Mouse (Mus musculus): ENCODE measurements around the gene Bcar3.

Gene Bcar3

GRCm38 (mm10) chr3:122292300-122293222, 1.4 kb upstream of the Bcar3 start:
- peak; percentile 86 for DNase-seq

DNA sequence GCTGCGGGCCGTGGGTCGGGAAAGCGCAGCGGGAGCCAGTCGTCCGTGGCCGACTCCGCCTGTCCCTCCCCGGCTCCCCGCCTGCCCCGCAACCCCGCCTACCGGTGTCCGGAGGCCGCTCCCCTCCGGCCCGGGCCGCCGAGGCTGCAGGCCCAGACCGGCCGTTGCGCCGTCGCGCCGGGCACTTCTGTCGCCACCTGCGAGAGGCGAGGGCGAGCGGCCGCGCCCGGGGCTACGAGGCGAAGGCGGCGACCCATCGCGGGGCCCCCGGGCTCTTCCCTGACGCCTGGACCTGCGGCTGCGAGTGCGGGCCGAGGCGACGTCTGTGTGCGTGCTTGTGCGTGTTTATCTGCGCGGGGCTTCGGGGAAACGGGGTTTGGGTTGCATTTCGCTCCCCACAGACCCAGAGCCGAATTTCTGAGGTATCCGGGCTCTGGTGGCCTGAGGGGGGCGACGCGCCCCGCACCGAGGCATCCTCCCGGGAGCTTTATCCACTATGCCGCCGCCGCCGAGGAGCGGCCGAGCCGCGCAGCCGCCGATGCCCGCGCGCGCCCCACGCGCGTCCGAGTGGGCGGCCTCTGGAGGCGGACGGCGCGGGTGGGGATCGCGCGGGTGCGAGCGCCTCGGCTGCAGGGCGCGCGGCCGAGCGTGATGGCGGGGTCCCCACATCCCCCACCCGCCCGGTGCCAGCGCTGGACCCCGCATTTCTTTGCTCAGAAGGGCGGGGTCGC, 548 bp upstream of the Bcar3 start:
- DNase-seq, result no peak

DNA sequence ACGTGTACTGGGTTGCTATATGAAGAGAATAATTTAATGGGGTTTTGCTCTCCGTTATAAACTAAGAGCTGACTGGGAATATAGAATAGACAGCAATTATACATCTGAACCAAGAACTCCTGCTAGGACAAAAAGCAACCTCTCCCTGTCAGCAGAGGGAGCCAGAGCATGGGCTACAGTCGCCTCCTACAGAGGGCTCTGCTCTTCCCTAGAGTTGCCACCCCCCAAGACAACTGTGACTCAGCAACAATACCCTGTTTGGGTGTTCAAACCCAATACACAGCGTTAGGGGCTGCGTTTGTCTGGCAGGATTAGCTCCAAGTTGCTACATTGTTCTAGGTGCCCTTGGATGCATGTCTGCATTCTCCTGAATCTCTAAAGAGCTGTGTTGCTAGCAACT, 1.6 kb downstream of the Bcar3 start:
- peak; percentile 52 for DNase-seq

DNA sequence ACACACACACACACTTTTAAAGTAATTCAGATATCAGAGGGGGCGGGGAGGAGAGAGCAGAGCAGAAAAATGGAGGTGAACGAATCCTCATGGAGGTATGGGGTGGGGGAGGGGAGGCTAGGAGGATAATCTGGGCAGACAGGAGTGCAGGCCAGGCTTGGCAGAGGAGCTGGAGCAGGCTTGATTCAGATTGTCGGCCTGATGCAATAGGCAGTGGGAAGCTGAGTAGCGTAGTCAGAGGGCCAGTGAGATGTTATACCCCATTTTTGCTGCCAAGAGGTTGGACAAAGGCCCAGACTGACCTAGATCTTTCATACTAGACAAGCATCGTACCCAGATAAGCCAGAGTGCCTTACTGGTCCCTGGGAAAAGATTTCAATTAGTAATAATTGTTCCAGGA, 3.0 kb downstream of the Bcar3 start:
- DNase-seq, result no peak

DNA sequence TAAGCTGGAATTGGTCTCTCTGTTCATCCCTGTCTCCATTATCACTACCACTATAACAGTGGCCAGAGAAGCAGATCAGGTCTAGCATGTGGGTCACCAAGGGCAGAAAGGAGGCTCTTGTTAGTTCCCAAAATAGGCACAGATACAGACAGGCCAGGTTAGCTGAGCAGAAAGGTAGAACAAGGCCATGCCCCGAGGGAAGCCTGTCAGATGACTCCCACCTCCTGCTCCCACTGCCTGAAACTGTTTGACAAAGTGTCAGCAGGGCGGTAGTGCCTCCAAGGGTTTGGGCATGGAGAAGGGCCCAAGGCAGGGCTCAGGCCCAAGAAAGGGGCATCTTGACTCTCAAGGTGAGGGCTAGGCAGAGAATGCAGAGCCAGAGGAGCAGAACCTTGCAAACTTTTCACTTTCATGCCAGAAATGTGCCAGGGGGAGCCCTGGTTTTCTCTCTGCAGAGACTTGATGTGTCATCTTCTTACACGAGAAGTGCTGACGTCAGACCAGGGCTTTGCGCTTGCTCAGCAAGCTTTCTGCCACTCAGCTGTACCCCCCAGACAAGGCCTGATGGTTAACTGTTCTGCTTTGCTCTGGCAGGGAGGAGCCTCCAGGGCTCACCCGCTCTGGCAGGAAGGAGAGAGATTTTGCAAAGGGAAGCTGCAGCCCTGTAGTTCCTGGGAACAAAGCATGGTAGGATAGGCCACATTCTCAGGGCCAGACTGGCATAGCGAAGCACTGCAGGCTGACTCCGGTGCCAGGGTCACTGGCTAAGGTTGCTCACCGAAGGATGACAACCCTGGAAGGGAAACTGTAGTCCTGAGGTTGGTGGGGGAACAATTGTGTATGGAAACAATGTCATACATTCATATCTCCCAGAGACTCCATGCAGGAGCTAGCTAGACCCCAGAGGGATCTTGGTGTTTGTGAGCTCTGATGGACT, 7.3 kb downstream of the Bcar3 start:
- peak; percentile 24 for DNase-seq

DNA sequence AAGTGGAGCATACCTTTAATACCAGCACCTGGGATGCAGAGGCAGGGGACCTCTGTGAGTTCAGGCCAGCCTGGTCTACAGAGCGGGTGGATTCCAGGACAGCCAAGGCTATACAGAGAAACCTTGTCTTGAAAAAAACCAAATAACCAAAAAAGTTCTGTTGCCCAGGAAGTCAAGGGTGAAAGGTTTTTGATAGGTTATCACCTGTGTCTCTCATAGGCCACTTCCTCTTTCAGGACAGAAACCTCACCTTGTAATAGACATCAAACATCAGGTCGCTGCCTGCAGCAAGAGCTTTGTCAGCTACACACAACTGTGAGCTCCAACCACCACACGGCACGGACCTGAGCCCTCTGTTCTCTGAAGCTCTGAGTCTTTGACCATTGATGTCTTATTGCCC, 10.6 kb downstream of the Bcar3 start:
- no peak for DNase-seq

DNA sequence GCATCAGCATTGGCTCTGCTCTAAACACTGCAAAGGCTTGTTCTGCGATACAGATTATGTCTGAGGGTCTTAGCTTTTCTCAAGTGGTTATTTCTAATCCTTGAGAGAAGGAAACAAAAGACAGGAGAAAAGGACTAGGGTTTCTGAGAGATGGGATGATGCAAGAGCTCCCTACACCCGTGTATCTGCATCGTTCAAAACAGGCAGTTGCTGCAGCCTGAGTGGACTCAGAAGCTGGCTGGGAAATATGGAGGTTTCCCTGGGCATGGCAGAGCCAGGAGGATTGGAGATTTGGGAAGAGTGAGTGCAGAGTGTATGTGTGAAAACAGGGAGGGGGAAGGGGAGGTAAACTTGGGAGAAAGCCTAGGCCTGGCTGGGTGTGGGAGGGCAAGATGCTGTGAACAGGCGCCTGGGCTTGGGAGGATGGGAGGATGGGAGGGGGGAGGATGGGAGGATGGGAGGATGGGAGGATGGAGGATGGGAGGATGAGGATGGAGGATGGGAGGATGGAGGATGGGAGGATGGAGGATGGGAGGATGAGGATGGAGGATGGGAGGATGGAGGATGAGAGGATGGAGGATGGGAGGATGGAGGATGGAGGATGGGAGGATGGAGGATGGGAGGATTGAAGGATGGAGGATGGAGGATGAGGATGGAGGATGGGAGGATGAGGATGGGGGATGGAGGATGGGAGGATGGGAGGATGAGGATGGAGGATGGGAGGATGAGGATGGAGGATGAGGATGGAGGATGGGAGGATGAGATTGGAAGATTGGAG, 14.1 kb downstream of the Bcar3 start:
- no peak for DNase-seq

DNA sequence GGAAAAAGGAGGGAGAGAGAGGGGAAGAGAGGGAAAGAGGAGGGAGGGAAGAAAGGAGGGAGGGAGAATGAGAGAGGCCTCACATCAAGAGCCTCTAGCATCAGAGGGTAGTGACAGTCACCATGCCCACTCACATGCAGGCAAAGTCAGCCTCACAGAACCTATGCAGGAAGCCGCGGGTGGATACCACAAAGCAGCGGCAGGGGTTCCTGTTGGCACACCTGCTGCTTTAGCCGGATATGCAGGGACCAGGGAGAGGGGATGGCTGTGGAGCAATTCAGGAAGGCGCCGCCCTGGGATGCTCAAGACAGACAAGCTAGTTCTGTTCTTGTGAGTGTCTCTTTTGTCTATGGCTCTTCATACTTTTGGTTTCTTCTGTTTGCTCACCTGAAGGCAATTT, 15.0 kb downstream of the Bcar3 start:
- DNase-seq, result no peak

DNA sequence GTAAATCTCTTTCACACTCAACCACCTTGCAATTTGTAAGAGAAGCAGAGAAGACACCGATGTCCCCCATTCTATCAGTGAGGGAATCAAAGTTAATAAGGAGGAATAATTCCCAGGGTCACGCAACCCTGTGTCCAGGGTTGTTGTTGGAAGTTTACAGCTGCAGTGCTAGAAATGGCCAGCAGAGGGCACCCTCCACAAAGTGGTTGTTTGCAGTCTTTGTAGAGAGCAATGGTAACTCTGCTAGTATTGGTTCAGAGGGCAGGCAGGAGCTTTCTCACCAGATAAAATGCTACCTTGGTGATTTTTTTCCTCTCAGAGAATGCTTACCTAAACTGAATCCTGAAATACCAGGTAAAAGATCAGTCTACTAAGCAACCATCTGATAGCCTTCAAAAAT, 18.1 kb downstream of the Bcar3 start:
- peak; percentile 91 for DNase-seq

DNA sequence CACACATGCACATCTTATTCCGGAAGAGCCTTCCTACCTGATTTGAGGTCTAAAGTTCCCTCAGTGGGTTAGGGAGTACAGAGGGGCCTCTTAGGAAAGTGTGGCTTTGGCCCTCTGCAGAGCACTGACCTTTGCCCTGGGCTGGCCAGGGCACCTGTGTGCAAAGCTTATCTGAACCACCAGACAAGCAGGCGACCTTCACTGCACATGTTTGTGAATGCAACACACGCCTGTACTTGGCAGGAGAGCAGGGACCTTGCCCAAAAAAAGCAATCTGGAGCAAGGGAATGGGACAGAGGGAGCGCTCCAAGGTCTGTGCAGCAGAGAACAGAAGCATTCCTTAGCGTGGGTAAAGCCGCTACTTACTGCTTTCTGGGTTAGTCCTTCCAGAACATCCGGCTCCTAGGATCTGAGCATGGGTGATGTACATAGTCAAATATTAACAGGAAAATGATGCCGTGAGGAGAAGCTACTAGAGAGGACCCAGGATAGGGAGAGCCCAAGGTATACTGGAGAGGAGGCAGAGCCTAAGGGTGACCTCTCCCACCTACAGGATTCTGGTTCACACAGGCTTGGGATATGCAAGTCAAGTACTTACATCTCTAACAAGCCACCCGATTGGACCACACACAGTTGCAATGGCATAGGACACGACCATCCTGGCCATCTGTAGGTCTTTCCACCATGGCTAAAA, 19.1 kb downstream of the Bcar3 start:
- DNase-seq, result no peak

DNA sequence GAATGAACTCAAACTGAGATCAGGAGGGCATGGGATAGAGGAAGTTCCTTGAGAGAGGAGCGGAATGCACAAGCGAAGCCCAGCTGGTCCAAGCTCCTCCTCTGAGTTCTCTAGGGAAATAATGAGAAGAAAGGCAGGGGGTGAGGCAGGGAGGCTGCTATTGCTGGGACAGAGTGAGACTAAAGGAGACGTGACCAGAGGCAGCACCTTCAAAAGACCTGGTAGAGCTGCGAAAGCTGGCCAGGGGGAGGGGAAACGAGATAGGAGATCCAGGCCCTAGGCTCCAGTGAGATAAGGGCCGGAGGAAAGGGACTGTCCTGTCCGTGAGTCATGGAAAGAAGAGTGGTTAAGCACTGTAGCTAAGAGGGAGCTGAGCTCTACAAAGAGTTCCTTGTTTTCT, 20.0 kb downstream of the Bcar3 start:
- no peak for DNase-seq

DNA sequence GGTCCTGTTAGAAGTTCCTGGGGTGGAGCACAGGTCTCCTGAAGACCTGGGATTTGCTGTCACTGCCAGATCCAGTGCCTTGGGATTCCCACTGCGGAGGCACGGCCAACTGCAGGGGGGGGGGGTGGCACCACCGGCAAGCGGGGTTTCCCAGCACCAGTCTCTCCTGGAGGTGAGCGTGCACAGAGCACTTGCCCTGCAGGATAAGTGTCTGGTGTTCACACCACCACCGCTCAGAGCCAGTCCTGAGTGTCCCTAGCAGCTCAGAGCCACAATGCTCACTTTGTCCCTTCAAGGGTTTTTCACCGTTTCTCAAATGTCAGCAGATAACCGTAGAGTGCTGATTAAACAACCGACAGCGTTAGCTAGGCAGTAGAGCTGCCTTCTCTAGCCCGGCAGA, 22.7 kb downstream of the Bcar3 start:
- no peak for DNase-seq

DNA sequence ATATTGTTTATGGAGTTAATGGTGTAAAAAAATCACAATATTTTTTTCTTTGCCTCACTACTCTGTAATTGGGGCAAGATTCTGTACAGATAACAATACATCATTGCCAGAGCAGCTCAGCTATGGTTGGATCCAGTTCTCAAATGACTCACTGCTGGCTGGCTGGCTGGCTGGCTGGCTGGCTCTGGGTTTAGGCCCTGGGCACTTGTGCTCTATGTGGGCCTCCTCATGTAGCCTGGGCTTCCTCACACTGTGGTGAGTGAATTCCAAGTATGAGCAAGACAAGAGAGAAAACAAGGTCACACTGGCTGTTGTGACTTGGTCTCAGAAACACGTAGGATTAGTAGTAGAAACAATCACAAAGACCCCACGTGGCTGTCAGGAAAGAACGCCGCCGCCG, 23.4 kb downstream of the Bcar3 start:
- DNase-seq, result no peak

- DNase-seq, result no peak
Observed at GRCm38 (mm10) chr3:122322226-122322625, 28.3 kb downstream of the Bcar3 start.

- DNase-seq, result no peak
Observed at GRCm38 (mm10) chr3:122323841-122324240, 29.9 kb downstream of the Bcar3 start.

DNA sequence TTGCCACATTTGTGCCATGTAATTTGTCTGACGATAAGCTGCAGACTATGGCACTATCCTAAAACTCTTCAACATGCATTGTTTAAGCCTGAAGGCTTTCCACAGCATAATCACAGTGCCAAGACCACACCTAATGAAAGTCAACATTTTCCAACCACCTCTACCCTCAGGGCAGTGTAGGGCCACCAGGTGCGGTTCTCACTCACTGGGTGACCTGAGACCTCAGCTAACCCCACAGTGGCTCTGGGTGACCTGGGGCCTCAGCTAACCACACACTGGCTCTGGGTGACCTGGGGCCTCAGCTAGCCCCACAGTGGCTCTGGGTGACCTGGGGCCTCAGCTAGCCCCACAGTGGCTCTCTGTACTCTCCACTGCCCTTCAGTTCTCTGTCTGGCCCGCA, 30.6 kb downstream of the Bcar3 start:
- no peak for DNase-seq

DNA sequence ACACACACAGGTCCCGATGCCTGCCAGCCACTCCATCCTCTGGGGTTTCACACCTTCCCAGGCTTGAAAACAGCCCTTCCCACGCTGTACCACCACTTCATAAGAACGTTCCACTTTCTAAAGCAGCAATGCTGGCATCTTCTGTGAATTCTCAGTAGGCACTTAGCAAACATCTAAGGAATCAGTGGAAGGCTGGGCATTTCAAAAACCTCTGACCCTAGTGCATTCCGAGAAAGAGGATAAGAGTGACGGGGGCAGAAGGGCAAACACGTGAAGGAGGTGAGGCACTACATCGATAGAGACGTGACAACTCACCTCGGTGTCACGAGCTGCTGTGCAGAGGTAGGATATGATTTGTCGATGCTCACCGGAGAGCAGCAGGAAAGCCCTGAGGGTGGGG, 36.5 kb downstream of the Bcar3 start:
- no peak for DNase-seq

DNA sequence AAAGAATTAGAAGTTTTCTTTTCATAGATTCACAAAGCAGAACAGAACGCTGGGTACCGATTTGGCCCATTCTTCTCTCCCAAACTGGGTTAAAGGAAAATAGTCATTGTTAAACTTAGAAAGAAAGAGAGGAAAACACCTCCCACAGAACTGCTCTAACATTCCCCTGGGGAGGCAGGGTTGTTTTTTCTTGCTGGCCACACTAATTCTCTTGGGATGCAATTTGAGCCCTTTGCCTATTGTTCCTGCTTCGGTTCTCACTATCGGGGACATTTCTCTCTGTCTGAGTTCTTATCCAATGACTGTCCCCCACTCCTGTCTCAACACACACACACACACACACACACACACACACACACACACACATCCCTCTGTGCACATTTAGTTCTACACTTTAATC, 39.6 kb downstream of the Bcar3 start:
- DNase-seq, result no peak

GRCm38 (mm10) chr3:122333902-122334301, 40.0 kb downstream of the Bcar3 start:
- DNase-seq, result no peak

DNA sequence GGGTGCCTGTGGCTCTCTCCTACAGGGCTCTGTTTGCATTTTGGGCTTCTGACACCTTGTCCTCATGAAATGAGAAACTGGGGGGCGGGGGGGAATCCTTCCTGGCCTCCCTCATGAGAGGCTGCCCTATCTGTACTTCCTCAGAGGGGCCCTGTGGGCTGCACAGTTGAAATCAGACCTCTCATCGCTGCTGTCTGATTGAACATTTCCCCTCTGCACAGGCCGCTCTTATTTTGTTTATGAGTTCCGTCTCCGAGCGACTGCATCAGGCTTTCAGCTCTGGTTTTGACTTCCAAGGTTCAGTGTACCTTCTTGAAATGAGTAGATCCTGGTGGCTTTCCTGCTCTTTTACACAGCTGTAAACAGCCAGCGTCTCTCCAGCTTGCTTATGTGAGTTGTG, 40.4 kb downstream of the Bcar3 start:
- no peak for DNase-seq

DNA sequence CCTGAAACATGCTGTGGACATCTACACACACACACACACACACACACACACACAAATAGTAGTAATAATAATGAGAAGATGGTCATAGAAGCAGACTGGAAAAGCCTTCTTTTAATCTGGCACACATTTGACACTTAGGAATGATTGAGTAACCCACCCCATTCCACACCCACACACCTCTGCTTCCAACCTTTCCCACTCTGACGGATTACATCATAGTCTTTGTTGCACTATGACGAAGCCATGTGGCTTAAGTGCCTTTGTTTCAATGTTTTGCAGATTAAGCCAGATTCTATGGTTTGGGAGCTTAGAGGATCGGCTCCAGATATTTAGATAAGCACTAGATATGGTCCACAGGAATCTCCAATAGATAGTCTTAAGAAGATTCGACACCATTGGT, 42.1 kb downstream of the Bcar3 start:
- no peak for DNase-seq

DNA sequence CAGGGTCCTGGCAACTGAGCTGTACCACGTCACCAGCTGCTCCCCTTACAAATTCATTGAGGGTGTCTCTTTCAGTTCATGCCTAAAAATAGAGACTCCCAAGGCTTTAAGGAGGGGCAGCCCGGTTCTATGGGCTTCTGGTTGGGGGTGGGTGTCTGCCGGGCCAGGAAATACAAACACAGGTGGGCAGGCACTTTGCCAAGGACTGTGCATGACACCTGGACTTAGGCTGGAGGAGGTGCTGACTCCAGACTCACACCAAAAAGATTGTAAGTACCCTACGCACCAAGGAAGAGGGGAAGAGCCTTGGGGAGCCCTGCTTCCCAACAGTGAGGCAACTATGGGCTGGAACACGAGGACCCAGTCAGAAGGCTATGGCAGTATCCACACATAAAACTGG, 44.1 kb downstream of the Bcar3 start:
- DNase-seq, result no peak

All from right cerebral cortex, postnatal 4 days (tissue).